Mouse (Mus musculus): ENCODE results near the gene Tnni3.

DNA sequence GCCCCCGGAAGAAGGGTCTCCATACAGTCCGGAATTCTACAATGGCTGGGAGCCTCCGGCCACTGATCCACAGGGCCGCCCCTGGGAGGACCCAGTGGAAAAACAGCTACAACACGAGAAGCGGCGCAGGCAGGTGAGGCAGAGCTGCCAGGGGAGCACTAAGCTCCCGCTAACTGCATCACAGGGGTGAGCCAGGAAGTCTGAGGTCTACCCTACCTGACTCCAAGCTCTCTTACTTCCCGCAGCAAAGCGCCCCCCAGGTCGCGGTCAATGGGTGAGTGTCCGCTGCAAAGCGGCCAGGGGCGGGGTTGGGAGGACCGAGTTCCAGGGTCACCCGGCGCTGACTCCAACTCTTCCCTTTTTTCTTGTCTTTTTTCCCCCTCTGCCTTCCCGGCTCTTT, 50.1 kb downstream of the Tnni3 start:
- TF ChIP-seq CTCF (IDR thresholded peaks at IDR 0.05; ENCODE audit: control insufficient read depth, insufficient read depth, insufficient replicate concordance, low read depth, low read length) (no peak), POLR2A (IDR thresholded peaks at IDR 0.05; ENCODE audit: control insufficient read depth, low read depth, low read length) (no peak)
